Mouse (Mus musculus) heart, embryonic 14.5 days (tissue): ENCODE data around the gene Pars2. TPM values are rescaled to one million over a fixed set of nuclear protein-coding genes. Genes with fewer than 3 reads are reported as not detected.

Source experiments
- ATAC-seq: fragments of 200-750 bp; cut with Nextera tagmentation; 2 replicates; pipeline ENCODE4 v1.8.0; 2017; ENCODE audit warnings: low read depth, moderate TSS enrichment; ENCODE audit not compliant: insufficient number of reproducible peaks, insufficient read depth, low FRiP score
- H3K27ac ChIP-seq, 2 experiments: fragments of 200-500 bp in 1 of 2; fragments of 300-500 bp in 1 of 2; sonication (generic) in 1 of 2; replicated peaks in 1 of 2; 2 replicates each; pipeline ENCODE4 v1.5.1; 2012 to 2014; ENCODE audit warnings: low read depth in 2 of 2, low read length in 2 of 2, control low read depth in 1 of 2, mild to moderate bottlenecking in 1 of 2, mixed read lengths in 1 of 2; ENCODE audit not compliant: control insufficient read depth in 1 of 2, insufficient read depth in 1 of 2
- H3K27me3 ChIP-seq: fragments of 300-500 bp; sonication (generic); 2 replicates; pipeline ENCODE4 v1.6.1; 2014; ENCODE audit warnings: mild to moderate bottlenecking, low read length, control low read depth; ENCODE audit not compliant: control insufficient read depth, insufficient read depth
- H3K36me3 ChIP-seq: fragments of 300-500 bp; sonication (generic); 2 replicates; pipeline ENCODE4 v1.6.1; 2014; ENCODE audit warnings: mild to moderate bottlenecking, control low read depth, low read length, mixed read lengths; ENCODE audit not compliant: control insufficient read depth, insufficient read depth
- H3K4me1 ChIP-seq, 2 experiments: fragments of 200-500 bp in 1 of 2; fragments of 300-500 bp in 1 of 2; sonication (generic) in 1 of 2; 2 replicates each; pipeline ENCODE4 v1.6.1; 2012 to 2014; ENCODE audit warnings: low read length in 2 of 2, control low read depth in 1 of 2, mixed read lengths in 1 of 2; ENCODE audit not compliant: control insufficient read depth in 2 of 2, insufficient read depth in 2 of 2
- H3K4me2 ChIP-seq: fragments of 300-500 bp; sonication (generic); 2 replicates; pipeline ENCODE4 v1.6.1; 2014; ENCODE audit warnings: mild to moderate bottlenecking, low read length
- H3K4me3 ChIP-seq, 2 experiments: fragments of 200-500 bp in 1 of 2; fragments of 300-500 bp in 1 of 2; sonication (generic) in 1 of 2; 2 replicates each; pipeline ENCODE4 v1.5.1; 2012 to 2014; ENCODE audit warnings: low read length in 2 of 2, mild to moderate bottlenecking in 2 of 2, control low read depth in 1 of 2, low read depth in 1 of 2, moderate library complexity in 1 of 2; ENCODE audit not compliant: control insufficient read depth in 1 of 2, insufficient read depth in 1 of 2
- H3K9ac ChIP-seq: fragments of 300-500 bp; sonication (generic); 2 replicates; pipeline ENCODE4 v1.6.1; 2014; ENCODE audit warnings: mild to moderate bottlenecking, low read length
- H3K9me3 ChIP-seq: fragments of 300-500 bp; sonication (generic); 2 replicates; pipeline ENCODE4 v1.6.1; 2016; ENCODE audit warnings: low read length, control low read depth; ENCODE audit not compliant: control insufficient read depth
- WGBS: fragments of 180-500 bp; shearing (Covaris S2); extraction: QIAGEN DNeasy Blood & Tissue Kit; methylation state at CpG from one replicate; pipeline ENCODE4 v1.1.7; 2014; 5-methylcytosine and 5-hydroxymethylcytosine counted together
- polyA plus RNA-seq: library from polyadenylated mRNA; unstranded; fragments of >200 nt; fragmentation: Nextera tagmentation; extraction: Ambion mirVana; gene quantifications from 2 replicates; pipeline ENCODE4 v1.2.1, GENCODE M21; 2014

Pars2 gene
- polyA plus RNA-seq, 1 experiment from 2014 or later: 10.6 TPM

DNA sequence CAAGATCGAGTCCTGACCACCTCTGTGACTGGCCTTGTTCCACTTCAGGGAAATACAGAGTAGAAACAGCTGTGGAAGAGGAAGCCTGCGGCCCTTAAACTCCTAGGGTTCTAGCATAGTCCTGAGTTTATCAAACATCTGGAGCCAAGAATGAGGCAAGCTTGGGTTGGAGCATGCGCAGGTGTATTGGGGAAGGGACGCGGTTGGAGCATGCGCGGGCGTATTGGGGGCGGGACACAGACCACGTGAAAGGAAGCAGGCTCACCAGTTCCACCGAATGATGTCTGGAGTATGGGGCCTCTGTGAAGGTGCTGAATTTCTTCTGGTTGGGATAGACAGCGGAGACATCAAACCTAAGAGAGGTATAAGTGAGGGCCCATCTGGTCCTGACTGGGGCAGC lies 35.2 kb upstream of the Pars2 start:
- H3K27me3 ChIP-seq: peaks cover 25% of the 10 kb centered on the region; the same call in 1 of the 2 replicates

DNA sequence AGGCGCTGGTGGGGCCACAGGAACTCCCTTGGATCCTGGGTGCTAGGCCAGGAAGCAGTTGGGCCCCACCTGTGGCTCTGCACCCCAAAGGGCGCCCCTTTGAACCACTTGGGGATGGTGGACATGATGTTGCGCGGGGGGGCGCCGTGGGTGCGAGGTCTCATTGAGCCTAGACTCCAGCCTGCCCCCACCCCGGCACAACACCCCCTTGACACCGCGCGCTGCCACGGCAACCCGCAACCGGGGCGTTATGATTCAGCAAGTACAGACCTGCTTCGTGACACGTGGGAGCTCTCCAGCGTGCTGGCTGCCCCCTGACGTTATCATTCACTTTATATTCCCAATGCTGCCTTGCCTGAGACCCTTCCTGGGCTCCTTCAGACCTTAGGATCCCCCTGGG lies 33.8 kb upstream of the Pars2 start, which contains the start of gene Lexm:
Lexm (minus strand) TSS at position 186 of the 400 bp plus-strand sequence.
- WGBS: under 1% methylated on average over 17 of the region's 19 CpGs
- peaks cover 38% of the 10 kb centered on the region for H3K27me3 ChIP-seq
- no peak within 1 kb of the TSS for H3K27ac ChIP-seq
- H3K4me3 ChIP-seq: no peak within 1 kb of the TSS
- no peak for ATAC-seq
- H3K4me1 ChIP-seq: no peaks in the 10 kb centered on the region
- H3K9me3 ChIP-seq: no peaks in the 10 kb centered on the region
- H3K36me3 ChIP-seq: no peaks in the 10 kb centered on the region
- peak within 1 kb of the TSS; percentile 32; the same call in 1 of the 2 replicates for H3K4me2 ChIP-seq
- H3K9ac ChIP-seq: no peak within 1 kb of the TSS

More for the DNA sequence above, 35.2 kb upstream of the Pars2 start:
- H3K4me1 ChIP-seq: no peaks in the 10 kb centered on the region
- no peaks in the 10 kb centered on the region for H3K9me3 ChIP-seq
- WGBS: 68% methylated on average over 12 of the region's 12 CpGs
- no peak overlapping the region for H3K27ac ChIP-seq
- no peak for ATAC-seq
- H3K4me3 ChIP-seq: no peak overlapping the region
- H3K36me3 ChIP-seq: no peaks in the 10 kb centered on the region
- H3K9ac ChIP-seq: no peak overlapping the region
- H3K4me2 ChIP-seq: no peak overlapping the region

DNA sequence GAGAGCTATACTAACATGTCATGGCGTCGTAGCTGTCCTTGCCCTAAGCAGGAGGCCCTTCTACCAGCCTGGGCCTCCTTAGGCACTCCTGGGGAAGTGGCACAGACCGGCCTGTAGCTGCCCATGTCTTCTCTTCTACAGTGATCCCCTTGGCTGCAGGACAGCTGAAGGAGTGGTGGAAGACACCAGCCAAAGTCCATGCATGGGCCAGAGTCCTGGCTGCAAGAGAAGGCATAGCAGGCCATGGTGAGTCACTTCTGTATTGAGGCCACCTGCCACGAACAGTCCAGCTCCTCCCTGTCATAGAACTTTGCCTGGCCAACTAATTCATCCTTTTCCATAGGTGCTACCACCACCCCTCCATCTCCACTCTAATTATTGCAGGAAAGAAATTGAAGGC lies 32.0 kb upstream of the Pars2 start:
- H3K9me3 ChIP-seq: no peaks in the 10 kb centered on the region
- peaks cover 57% of the 10 kb centered on the region for H3K27me3 ChIP-seq
- H3K4me3 ChIP-seq: no peak overlapping the region
- H3K9ac ChIP-seq: no peak overlapping the region
- no peaks in the 10 kb centered on the region for H3K4me1 ChIP-seq
- no peak overlapping the region for H3K4me2 ChIP-seq
- WGBS: 77% methylated on average over 4 of the region's 4 CpGs
- no peak overlapping the region for H3K27ac ChIP-seq
- no peaks in the 10 kb centered on the region for H3K36me3 ChIP-seq
- no peak for ATAC-seq

DNA sequence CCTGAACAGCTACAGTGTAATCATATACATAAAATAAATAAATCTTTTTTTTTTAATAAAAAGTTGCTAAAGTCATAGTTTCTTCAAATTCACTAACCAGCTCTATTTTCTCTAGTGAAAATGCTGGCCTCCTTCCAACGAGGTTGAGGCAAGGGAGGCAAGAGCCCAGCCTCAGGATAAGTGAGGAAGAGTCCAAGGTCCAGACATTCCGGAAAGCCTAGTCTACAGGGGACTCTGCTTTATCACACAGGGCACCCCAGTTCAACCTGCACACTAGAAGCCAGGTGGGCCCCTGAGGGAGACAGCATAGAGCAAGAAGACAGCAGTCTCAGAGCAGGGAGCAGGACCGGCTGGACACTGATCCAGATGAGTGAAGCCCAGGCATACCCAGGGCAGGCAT lies 29.4 kb upstream of the Pars2 start:
- no peaks in the 10 kb centered on the region for H3K4me1 ChIP-seq
- H3K9ac ChIP-seq: no peak overlapping the region
- peaks cover 67% of the 10 kb centered on the region for H3K27me3 ChIP-seq
- H3K4me2 ChIP-seq: no peak overlapping the region
- H3K9me3 ChIP-seq: no peaks in the 10 kb centered on the region
- H3K36me3 ChIP-seq: no peaks in the 10 kb centered on the region
- no peak overlapping the region for H3K27ac ChIP-seq
- no peak overlapping the region for H3K4me3 ChIP-seq
- ATAC-seq: no peak
- WGBS: 63% methylated on average over 3 of the region's 3 CpGs

DNA sequence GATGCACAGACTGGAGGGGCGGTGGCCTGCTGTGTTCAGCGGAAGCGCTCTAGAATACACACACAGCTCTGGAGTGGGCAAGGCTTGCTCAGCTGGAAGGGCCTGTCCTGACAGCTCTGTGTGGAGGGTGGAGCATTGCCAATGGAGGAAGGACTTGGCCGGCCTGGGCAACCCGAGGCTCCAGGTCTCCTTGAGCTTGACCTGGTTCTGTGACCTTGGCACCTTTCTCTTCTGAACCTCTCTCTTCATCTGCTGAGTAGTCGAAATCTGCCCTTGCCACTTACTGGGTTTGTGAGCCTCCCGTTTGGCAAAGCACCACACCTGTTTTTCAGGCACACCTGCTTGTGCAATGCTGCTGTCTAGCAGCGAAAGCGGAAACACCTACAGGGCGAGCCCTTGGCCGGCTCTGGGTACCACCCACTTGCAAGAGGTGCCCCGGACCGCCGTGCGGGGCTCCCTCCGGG lies 28.8 kb upstream of the Pars2 start, which contains the start of gene Ttc22:
Ttc22 (plus strand) TSS at position 403 of the 464 bp plus-strand sequence.
- H3K9ac ChIP-seq: no peak within 1 kb of the TSS
- no peaks in the 10 kb centered on the region for H3K4me1 ChIP-seq
- H3K36me3 ChIP-seq: no peaks in the 10 kb centered on the region
- no peak within 1 kb of the TSS for H3K4me2 ChIP-seq
- H3K4me3 ChIP-seq: no peak within 1 kb of the TSS
- 22% methylated on average over 16 of the region's 16 CpGs for WGBS
- H3K27ac ChIP-seq: no peak within 1 kb of the TSS
- no peak for ATAC-seq
- peaks cover 65% of the 10 kb centered on the region for H3K27me3 ChIP-seq
- no peaks in the 10 kb centered on the region for H3K9me3 ChIP-seq

DNA sequence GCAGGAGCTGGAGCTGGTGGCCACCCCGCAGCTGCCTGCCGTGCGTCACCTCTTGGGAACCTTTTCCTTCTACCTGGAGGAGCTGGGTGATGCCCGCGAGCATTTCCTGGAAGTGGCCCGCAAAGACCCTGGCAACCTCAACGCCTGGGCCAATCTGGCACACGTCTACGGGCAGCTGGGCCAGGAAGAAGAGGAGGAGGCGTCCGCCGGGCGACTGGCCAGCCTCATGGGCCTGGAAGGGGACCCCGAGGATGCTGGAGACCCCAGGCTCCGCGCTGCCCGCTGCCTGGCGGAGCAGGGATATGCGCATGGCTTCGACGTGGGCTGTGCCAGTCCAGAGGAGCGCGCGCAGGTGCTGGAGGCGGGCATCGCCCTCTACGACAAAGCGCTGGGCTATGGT lies 28.2 kb upstream of the Pars2 start:
- WGBS: 26% methylated on average over 28 of the region's 28 CpGs
- no peak overlapping the region for H3K4me3 ChIP-seq

DNA sequence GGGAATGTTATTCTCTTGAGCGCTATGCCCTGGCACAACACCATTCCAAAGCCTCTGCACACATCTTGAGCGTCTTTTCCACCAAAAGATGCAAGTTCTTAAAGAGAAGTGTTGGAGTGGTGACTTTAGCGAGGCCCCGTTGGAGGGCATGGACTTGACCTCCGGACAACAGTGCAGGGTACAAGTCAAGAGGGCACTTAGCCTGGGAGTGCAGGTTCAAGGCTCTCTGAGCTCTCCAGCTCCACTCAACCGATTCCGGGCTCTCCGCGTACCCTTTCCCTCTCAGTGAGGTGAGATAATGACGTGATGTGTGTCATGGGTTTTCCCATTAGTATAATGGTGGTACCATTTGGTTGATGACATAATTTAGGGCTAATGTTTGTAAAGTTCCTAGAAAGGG lies 26.6 kb upstream of the Pars2 start:
- Histone ChIP-seq H3K4me3 (no peak overlapping the region), H3K36me3 (no peaks in the 10 kb centered on the region), H3K9me3 (no peaks in the 10 kb centered on the region), H3K27ac (no peak overlapping the region), H3K4me1 (no peaks in the 10 kb centered on the region; a peak in 1 of 4 replicates), H3K4me2 (no peak overlapping the region), H3K27me3 (peaks cover 53% of the 10 kb centered on the region), H3K9ac (no peak overlapping the region)
- 68% methylated on average over 10 of the region's 10 CpGs for WGBS
- ATAC-seq: no peak

More for the DNA sequence above, 28.2 kb upstream of the Pars2 start:
- Histone ChIP-seq H3K4me1 (no peaks in the 10 kb centered on the region), H3K9me3 (no peaks in the 10 kb centered on the region), H3K9ac (no peak overlapping the region), H3K36me3 (no peaks in the 10 kb centered on the region), H3K4me2 (no peak overlapping the region), H3K27me3 (peaks cover 60% of the 10 kb centered on the region), H3K27ac (no peak overlapping the region)
- ATAC-seq: no peak

DNA sequence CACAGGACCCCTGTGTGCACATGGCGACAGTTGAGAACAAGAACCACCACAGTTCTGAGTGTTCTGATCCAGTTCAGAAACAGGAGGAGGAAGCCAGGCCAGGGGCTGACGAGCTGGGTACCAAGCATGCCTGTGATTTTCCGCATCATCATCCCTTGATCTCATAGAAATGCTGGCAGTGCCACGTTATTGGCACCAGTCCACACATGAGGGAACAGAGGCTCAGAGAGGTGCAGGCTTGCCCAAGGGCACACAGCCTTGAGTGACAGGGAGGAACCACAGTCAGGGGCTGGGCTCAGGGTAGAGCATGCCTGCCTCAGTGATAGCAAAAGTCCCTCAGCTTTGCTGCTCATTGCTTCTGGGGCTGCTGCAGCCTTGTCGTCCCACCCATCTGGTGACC lies 23.1 kb upstream of the Pars2 start:
- H3K27ac ChIP-seq: no peak overlapping the region
- H3K4me2 ChIP-seq: no peak overlapping the region
- no peak for ATAC-seq
- 72% methylated on average over 5 of the region's 5 CpGs for WGBS
- no peaks in the 10 kb centered on the region for H3K36me3 ChIP-seq
- no peak overlapping the region for H3K4me3 ChIP-seq
- H3K9me3 ChIP-seq: no peaks in the 10 kb centered on the region
- no peak overlapping the region for H3K9ac ChIP-seq
- H3K27me3 ChIP-seq: peaks cover 40% of the 10 kb centered on the region
- no peaks in the 10 kb centered on the region; a peak in 1 of 4 replicates for H3K4me1 ChIP-seq
